Mouse (Mus musculus) liver, embryonic 14.5 days (tissue): Measurements from ENCODE around the gene Cpne5.

ENCODE experiments used
- CTCF ChIP-seq: IDR thresholded peaks from 2 replicates; pipeline ENCODE4 v1.5.1; 2016; ENCODE audit warnings: antibody characterized with exemption, low read depth, control low read depth
- EP300 ChIP-seq: IDR thresholded peaks from 2 replicates; pipeline ENCODE4 v1.6.1; 2016; ENCODE audit warnings: antibody characterized with exemption, low read depth

GRCm38 (mm10) chr17:29237267-29237771 lies 648 bp downstream of the Cpne5 start:
- TF ChIP-seq CTCF (no peak), EP300 (no peak)
